Mouse (Mus musculus) bone marrow macrophage, adult 2 months (primary cell): Measurements from ENCODE around the gene Atf1.

Experiments used
- CTCF ChIP-seq: IDR thresholded peaks from 2 replicates; pipeline ENCODE4 v1.5.1; 2012; ENCODE audit warnings: low read depth, mild to moderate bottlenecking, low read length, moderate library complexity
- POLR2A ChIP-seq: IDR thresholded peaks from 2 replicates; pipeline ENCODE4 v1.6.1; 2012; ENCODE audit warnings: mild to moderate bottlenecking, low read depth, low read length, borderline replicate concordance

- no peak for TF ChIP-seq CTCF
- TF ChIP-seq POLR2A: no peak
Measured at GRCm38 (mm10) chr15:100236952-100237351, 9.3 kb downstream of the Atf1 start.
